Mouse (Mus musculus) neural tube, embryonic 12.5 days (tissue): ENCODE measurements around the gene Ppfia3. TPM values are rescaled to one million over a fixed set of nuclear protein-coding genes. Genes with fewer than 3 reads are reported as not detected.
"Not testable (repeated sequence)": the region's sequence is repeated elsewhere in the genome, so short reads cannot be mapped to it uniquely, and the experiment has no call there.

Experiments
- ATAC-seq: fragments of 200-750 bp; cut with Nextera tagmentation; 2 replicates; pipeline ENCODE4 v1.8.0; 2017; ENCODE audit warnings: low read depth, mild to moderate bottlenecking, moderate TSS enrichment, moderate library complexity; ENCODE audit not compliant: low FRiP score
- H3K27ac ChIP-seq: fragments of 300-500 bp; sonication (generic); 2 replicates; pipeline ENCODE4 v1.5.1; 2016
- H3K27me3 ChIP-seq: fragments of 300-500 bp; sonication (generic); replicated peaks from 2 replicates; pipeline ENCODE4 v1.6.1; 2016; ENCODE audit warnings: mild to moderate bottlenecking
- H3K36me3 ChIP-seq: fragments of 300-500 bp; sonication (generic); 2 replicates; pipeline ENCODE4 v1.6.1; 2016; ENCODE audit warnings: mild to moderate bottlenecking
- H3K4me1 ChIP-seq: fragments of 300-500 bp; sonication (generic); 2 replicates; pipeline ENCODE4 v1.6.1; 2016
- H3K4me2 ChIP-seq: fragments of 300-500 bp; sonication (generic); replicated peaks from 2 replicates; pipeline ENCODE4 v1.6.1; 2016; ENCODE audit warnings: mild to moderate bottlenecking
- H3K4me3 ChIP-seq: fragments of 300-500 bp; sonication (generic); 2 replicates; pipeline ENCODE4 v1.5.1; 2016
- H3K9ac ChIP-seq: fragments of 300-500 bp; sonication (generic); 2 replicates; pipeline ENCODE4 v1.6.1; 2016; ENCODE audit warnings: mild to moderate bottlenecking
- H3K9me3 ChIP-seq: fragments of 300-500 bp; sonication (generic); 2 replicates; pipeline ENCODE4 v1.6.1; 2016; ENCODE audit warnings: mild to moderate bottlenecking
- WGBS: fragments of 180-500 bp; shearing (Covaris S2); methylation state at CpG from one replicate; pipeline ENCODE4 v1.1.7; 2016; 5-methylcytosine and 5-hydroxymethylcytosine counted together
- polyA plus RNA-seq: library from polyadenylated mRNA; unstranded; fragments of >200 nt; fragmentation: Nextera tagmentation; extraction: Ambion mirVana; gene quantifications from 2 replicates; pipeline ENCODE4 v1.2.1, GENCODE M21; 2016

Ppfia3 gene
- polyA plus RNA-seq, 1 experiment from 2014 or later = 18.1 TPM

DNA sequence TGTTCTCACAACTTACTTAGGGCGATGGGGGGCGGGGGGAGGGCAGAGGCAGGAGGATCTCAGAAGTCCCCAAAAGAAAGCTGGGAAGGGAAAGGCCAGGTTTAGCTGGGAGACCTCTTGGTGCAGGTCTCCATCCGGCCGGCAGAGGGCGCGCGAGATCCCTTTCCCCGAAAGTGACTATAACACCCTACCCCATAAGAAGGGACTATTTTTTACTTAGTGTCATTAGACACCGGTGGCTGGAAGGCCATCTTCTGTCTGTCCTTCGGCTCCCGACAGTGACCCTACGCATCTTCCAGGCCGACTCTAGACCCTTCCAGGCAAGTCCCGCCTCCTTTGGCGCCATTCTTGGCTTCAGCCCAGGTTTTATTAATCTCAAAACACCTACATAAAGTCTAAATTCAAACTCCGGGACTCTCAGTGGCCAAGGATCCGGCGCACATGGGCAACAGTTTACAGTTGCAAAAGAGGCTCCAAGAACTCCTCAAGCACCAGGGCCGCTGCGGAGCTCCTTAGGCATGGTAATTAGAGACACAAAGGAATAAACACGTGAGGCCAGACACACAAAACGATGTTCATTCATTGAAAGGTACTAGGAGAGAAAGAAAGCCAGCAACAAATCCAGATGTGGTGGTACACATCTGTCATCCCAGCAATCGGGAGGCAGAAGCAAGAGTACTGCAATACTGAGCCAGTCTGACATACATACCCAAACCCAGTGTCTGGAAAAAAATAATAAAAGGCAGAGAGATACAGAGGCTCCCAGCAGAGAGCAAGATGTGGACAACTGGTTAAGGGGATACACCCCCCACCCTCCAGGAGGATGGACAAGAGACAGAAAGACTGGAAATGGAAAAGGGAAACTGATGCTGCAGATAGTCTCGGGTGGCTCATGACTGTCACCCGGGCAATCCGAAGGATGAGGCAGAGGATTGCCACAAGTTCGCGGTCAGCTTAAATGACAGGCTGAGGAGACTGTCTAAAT lies 38.6 kb upstream of the Ppfia3 start, which contains the start of gene Kcna7:
Kcna7 (plus strand) TSS at position 563 of the 985 bp plus-strand sequence.
- WGBS = 10% methylated on average over 28 of the region's 28 CpGs
- Histone ChIP-seq H3K9ac (0 out of 2 replicates have a peak within 1 kb of the TSS, but pooled peaks have one; percentile 26), H3K27me3 (peaks cover 53% of the 10 kb centered on the region), H3K36me3 (no peaks in the 10 kb centered on the region), H3K4me1 (peaks cover 8% of the 10 kb centered on the region), H3K4me2 (peak within 1 kb of the TSS; percentile 54), H3K9me3 (no peaks in the 10 kb centered on the region), H3K4me3 (peak within 1 kb of the TSS; percentile 28; the same call in 1 of the 2 replicates), H3K27ac (no peak within 1 kb of the TSS)
- ATAC-seq = no peak

DNA sequence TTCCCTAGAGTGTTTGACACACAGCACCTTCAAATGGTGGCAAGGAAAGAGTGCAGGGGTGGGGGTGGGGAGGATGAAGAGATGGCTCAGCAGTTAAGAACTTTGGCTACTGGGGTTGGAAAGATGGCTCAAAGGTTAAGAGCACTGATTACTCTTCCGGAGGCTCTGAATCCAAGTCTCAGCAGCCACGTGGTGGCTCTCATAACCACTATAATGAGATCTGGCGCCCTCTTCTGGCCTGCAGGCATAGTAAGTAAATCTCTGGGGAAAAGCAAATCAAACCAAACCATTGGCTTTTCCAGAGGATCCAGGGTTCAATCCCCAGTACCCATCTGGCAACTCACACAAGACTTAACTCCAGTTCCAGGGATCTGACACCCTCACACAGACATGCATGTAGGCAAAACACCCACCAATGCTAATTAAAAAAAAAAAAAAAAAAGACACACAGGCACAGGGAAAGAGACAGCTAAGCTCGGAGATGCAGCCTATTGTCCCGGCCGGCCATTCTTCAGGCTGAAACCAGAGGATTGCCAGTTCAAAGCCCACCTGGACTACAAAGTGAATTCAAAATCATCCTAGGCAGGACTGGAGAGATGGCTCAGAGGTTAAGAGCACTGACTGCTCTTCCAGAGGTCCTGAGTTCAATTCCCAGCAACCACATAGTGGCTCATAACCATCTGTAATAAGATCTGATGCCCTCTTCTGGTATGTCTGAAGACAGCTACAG lies 36.9 kb upstream of the Ppfia3 start:
- no peak overlapping the region for H3K4me2 ChIP-seq
- peaks cover 36% of the 10 kb centered on the region for H3K27me3 ChIP-seq
- ATAC-seq = no peak
- H3K36me3 ChIP-seq = no peaks in the 10 kb centered on the region
- no peak overlapping the region for H3K9ac ChIP-seq
- peaks cover 8% of the 10 kb centered on the region for H3K4me1 ChIP-seq
- no peaks in the 10 kb centered on the region for H3K9me3 ChIP-seq
- no peak overlapping the region for H3K27ac ChIP-seq
- 45% methylated on average over 6 of the region's 6 CpGs for WGBS
- no peak overlapping the region for H3K4me3 ChIP-seq

DNA sequence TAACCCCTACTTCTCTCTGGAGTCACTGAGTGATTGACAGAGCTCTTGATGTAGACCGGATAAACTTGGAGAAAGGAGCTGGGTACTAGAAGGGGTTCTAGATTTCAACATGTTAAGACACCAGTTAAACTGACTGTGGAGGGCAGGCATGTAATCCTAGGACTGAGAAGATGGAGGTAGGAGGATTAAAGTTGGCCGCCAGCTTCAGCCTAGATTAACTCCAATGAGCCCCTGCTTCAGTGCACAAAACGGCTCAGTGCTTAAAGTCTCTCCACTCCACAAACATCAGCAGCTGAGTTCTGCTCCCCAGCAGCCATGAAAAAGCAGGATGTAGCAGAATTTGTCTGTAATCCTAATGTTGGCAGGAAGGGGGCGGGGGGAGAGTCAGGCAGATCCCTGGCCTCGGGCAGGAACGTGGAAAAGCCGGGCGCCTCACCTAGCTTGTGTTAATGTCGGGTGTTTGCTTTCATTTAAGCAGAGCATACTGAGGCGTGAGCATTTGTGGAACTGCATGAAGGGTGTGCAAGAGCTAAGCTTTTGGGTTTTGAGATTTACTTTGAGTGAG lies 34.8 kb upstream of the Ppfia3 start:
- Histone ChIP-seq H3K4me3 (no peak overlapping the region), H3K4me1 (peaks cover 6% of the 10 kb centered on the region), H3K36me3 (no peaks in the 10 kb centered on the region), H3K27ac (no peak overlapping the region), H3K9me3 (no peaks in the 10 kb centered on the region), H3K27me3 (peaks cover 15% of the 10 kb centered on the region), H3K9ac (0 out of 2 replicates have a peak overlapping the region, but pooled peaks have one; percentile 29), H3K4me2 (no peak overlapping the region)
- no peak for ATAC-seq
- WGBS = 82% methylated on average over 10 of the region's 10 CpGs

DNA sequence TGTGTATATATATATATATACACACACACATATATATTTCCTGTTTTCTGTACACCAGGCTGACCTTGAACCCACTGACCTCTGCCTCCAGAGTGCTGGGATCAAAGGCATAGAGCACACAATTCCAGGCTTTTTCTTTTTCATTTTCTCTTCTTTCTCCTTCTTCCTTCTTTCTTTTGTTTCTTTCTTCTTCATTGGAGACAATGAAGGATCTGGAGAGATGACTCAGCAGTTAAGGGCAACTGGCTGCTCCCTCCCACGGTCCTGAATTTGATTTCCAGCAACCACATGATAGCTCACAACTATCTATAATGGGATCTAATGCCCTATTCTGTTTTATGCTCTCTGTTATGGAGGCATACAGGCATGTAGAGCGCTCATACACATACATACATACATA lies 30.0 kb upstream of the Ppfia3 start:
- H3K36me3 ChIP-seq = peaks cover 9% of the 10 kb centered on the region
- peaks cover 21% of the 10 kb centered on the region for H3K4me1 ChIP-seq
- H3K4me3 ChIP-seq = no peak overlapping the region
- 88% methylated on average over 2 of the region's 2 CpGs for WGBS
- no peaks in the 10 kb centered on the region for H3K27me3 ChIP-seq
- H3K4me2 ChIP-seq = no peak overlapping the region
- H3K27ac ChIP-seq = no peak overlapping the region
- no peaks in the 10 kb centered on the region for H3K9me3 ChIP-seq
- ATAC-seq = no peak
- no peak overlapping the region for H3K9ac ChIP-seq

DNA sequence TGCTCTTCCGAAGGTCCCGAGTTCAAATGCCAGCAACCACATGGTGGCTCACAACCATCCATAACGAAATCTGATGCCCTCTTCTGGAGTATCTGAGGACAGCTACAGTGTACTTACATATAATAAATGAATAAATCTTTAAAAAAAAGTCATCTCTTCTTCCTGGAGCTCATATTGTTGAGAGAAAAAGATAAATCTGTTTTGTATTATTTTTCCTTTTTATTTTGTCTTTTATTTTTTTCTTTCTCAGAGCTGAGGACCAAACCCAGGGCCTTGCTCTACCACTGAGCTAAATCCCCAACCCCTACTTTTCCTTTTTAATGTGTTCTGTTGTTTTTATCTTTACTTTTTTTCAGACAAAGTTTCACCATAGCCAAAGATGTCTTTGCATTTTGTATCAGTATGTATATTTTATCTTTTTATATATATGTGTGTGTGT lies 29.5 kb upstream of the Ppfia3 start:
- H3K9ac ChIP-seq, H3K27ac ChIP-seq, H3K9me3 ChIP-seq, H3K27me3 ChIP-seq: not testable (repeated sequence)
- Histone ChIP-seq H3K36me3 (peaks cover 13% of the 10 kb centered on the region), H3K4me2 (peak overlapping the region; percentile 98), H3K4me1 (peaks cover 21% of the 10 kb centered on the region), H3K4me3 (peak overlapping the region; percentile 76)
- peak; percentile 66; the same call in 1 of the 2 replicates for ATAC-seq
- 6% methylated on average over 3 of the region's 3 CpGs for WGBS

- H3K36me3 ChIP-seq = peaks cover 17% of the 10 kb centered on the region
- H3K27me3 ChIP-seq = no peaks in the 10 kb centered on the region
- peaks cover 21% of the 10 kb centered on the region for H3K4me1 ChIP-seq
- peak within 1 kb of the TSS; percentile 76 for H3K4me3 ChIP-seq
- H3K9ac ChIP-seq = peak within 1 kb of the TSS; percentile 96
- WGBS = under 1% methylated on average over 60 of the region's 60 CpGs
- H3K9me3 ChIP-seq = no peaks in the 10 kb centered on the region
- peak; percentile 97 for ATAC-seq
- H3K27ac ChIP-seq = peak within 1 kb of the TSS; percentile 97
- peak within 1 kb of the TSS; percentile 98 for H3K4me2 ChIP-seq
Observed at GRCm38 (mm10) chr7:45395578-45396336, 28.9 kb upstream of the Ppfia3 start, which contains the start of gene Snrnp70. Gene Snrnp70 (minus strand): TSS chr7:45395742.

- Histone ChIP-seq H3K4me2 (peak overlapping the region; percentile 98), H3K4me1 (peaks cover 21% of the 10 kb centered on the region), H3K9me3 (no peaks in the 10 kb centered on the region), H3K27me3 (no peaks in the 10 kb centered on the region), H3K36me3 (peaks cover 24% of the 10 kb centered on the region), H3K27ac (peak overlapping the region; percentile 97), H3K9ac (peak overlapping the region; percentile 96), H3K4me3 (peak overlapping the region; percentile 76)
- ATAC-seq = peak; percentile 85
- 1% methylated on average over 19 of the region's 20 CpGs for WGBS
Observed at GRCm38 (mm10) chr7:45395129-45395541, 28.3 kb upstream of the Ppfia3 start.

DNA sequence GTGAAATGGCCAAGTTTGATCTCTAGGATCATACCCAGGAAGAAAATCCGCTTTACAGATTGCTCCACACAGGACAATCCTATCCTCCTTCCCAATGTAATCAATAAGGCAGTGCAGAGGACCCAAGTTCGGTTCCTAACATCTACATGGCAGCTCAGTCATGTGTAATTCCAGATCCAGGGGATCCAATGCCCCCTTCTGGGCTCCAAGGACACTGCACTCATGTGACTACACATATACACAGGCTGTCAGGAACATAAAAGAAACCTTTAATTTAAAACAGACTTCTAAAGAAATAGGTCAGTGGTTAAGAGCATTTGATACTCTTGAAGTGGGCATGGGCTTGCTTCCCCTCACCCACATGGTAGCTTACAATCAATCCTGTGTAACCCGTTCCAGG lies 19.3 kb upstream of the Ppfia3 start:
- Histone ChIP-seq H3K36me3 (peaks cover 96% of the 10 kb centered on the region), H3K4me2 (no peak overlapping the region), H3K9ac (no peak overlapping the region), H3K9me3 (no peaks in the 10 kb centered on the region), H3K27me3 (no peaks in the 10 kb centered on the region), H3K27ac (no peak overlapping the region), H3K4me1 (no peaks in the 10 kb centered on the region), H3K4me3 (no peak overlapping the region)
- no peak for ATAC-seq
- 95% methylated on average over 3 of the region's 3 CpGs for WGBS

GRCm38 (mm10) chr7:45376057-45376456 lies 9.2 kb upstream of the Ppfia3 start:
- no peak overlapping the region for H3K4me2 ChIP-seq
- 92% methylated on average over 1 of the region's 1 CpGs for WGBS
- H3K9ac ChIP-seq = no peak overlapping the region
- no peaks in the 10 kb centered on the region for H3K4me1 ChIP-seq
- no peak overlapping the region for H3K27ac ChIP-seq
- H3K9me3 ChIP-seq = no peaks in the 10 kb centered on the region
- no peak overlapping the region for H3K4me3 ChIP-seq
- H3K36me3 ChIP-seq = peaks cover 80% of the 10 kb centered on the region
- no peak for ATAC-seq
- H3K27me3 ChIP-seq = no peaks in the 10 kb centered on the region

- no peak overlapping the region for H3K4me2 ChIP-seq
- H3K27me3 ChIP-seq = peaks cover 9% of the 10 kb centered on the region
- no peak overlapping the region for H3K9ac ChIP-seq
- H3K36me3 ChIP-seq = peaks cover 66% of the 10 kb centered on the region
- no peak for ATAC-seq
- H3K4me1 ChIP-seq = peaks cover 14% of the 10 kb centered on the region
- H3K9me3 ChIP-seq = no peaks in the 10 kb centered on the region
- no peak overlapping the region for H3K4me3 ChIP-seq
- 94% methylated on average over 8 of the region's 8 CpGs for WGBS
- H3K27ac ChIP-seq = no peak overlapping the region
Observed at GRCm38 (mm10) chr7:45374620-45375019, 7.8 kb upstream of the Ppfia3 start.

DNA sequence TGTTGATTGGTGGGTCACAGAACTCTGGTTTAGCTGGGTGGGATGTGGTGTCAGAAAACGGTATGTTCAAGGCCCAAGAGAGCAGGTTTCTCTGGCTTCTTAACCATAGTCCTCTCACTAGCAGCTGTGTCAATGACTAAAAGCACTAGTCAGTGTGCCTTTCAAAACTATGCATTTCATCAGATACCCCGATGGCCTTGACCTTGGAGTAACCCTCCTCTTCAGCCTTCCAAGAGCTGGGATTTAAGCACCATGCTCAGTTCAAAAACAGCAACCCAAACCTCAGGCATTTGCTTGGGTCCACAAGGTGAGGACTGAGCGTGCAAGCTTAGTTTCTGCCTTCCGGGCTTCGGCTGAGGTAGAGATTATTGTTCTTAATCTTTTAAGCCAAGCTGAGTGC lies 5.6 kb upstream of the Ppfia3 start:
- no peak overlapping the region for H3K9ac ChIP-seq
- no peak overlapping the region for H3K4me2 ChIP-seq
- H3K27ac ChIP-seq = no peak overlapping the region
- no peaks in the 10 kb centered on the region for H3K9me3 ChIP-seq
- WGBS = 86% methylated on average over 5 of the region's 5 CpGs
- no peak for ATAC-seq
- H3K36me3 ChIP-seq = peaks cover 45% of the 10 kb centered on the region
- H3K4me3 ChIP-seq = no peak overlapping the region
- H3K27me3 ChIP-seq = peaks cover 24% of the 10 kb centered on the region
- H3K4me1 ChIP-seq = peaks cover 22% of the 10 kb centered on the region
